Mouse (Mus musculus) testis, adult 2 months (tissue): ENCODE measurements at regions not wholly inside any gene's neighbourhood (a gene's known extent, or its start where the extent isn't known, plus 50 kb on each side); places are given as distances from the start of the nearest gene placed in this dataset.

Source experiments
- CTCF ChIP-seq: fragments of 200-500 bp; IDR thresholded peaks from 2 replicates; pipeline ENCODE4 v1.5.1; 2012; ENCODE audit warnings: low read depth, mild to moderate bottlenecking, inconsistent platforms, low read length, moderate library complexity; ENCODE audit not compliant: control insufficient read depth, insufficient read depth, insufficient replicate concordance
- POLR2A ChIP-seq: fragments of 200-500 bp; IDR thresholded peaks from 2 replicates; pipeline ENCODE4 v1.6.1; 2012; ENCODE audit warnings: low read depth, mild to moderate bottlenecking, inconsistent platforms, low read length, moderate library complexity; ENCODE audit not compliant: control insufficient read depth

DNA sequence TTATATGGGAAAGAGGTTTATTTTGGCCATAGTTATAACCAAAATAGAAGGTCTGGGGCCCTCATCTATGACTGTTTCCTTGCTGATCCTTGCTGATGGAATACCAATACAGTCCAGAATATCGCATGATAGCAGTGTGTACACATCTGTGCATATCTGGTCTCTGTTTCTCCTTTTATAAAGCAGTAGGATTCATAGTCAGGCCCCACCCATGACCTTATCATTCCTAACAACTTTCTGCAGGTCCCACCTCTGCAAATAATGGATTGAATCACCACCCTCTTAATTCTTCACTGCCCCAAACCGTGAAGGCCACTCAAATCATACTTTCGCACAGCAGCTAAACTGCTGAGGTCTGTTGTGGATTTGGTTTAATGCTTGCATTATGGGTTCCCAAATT, 186.5 kb downstream of the Fam43a start:
- TF ChIP-seq POLR2A (no peak), CTCF (no peak)
